Mouse (Mus musculus): ENCODE data around the gene Ccdc187.

DNA sequence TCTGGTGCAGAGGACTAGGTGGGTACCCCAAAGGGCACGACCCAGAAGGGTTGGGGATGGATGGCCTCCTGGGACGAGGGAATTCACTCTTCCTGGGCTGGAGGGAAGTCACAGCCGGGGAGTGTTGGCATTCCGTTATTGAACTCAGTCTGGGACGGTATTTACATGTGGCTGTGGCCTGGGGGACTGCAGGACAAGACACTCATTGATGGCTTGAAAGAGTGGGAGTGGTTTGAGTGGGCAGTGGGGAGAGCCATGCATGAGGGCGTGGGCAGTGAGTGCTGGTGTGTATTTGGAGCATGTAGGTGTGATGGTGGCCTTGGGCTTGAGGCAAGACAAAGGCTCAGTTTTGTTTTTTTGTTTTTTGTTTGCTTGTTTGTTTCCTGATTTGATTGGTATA lies 36.3 kb upstream of the Ccdc187 start:
- TF ChIP-seq POLR2A (IDR thresholded peaks at IDR 0.05; ENCODE audit: insufficient read depth, low read depth, low read length), result no peak
- TF ChIP-seq CTCF (IDR thresholded peaks at IDR 0.05; ENCODE audit: insufficient read depth, low read depth, low read length), result no peak

Data from olfactory bulb, adult 2 months (tissue).